Mouse (Mus musculus): ENCODE results near the gene Wbp1.

DNA sequence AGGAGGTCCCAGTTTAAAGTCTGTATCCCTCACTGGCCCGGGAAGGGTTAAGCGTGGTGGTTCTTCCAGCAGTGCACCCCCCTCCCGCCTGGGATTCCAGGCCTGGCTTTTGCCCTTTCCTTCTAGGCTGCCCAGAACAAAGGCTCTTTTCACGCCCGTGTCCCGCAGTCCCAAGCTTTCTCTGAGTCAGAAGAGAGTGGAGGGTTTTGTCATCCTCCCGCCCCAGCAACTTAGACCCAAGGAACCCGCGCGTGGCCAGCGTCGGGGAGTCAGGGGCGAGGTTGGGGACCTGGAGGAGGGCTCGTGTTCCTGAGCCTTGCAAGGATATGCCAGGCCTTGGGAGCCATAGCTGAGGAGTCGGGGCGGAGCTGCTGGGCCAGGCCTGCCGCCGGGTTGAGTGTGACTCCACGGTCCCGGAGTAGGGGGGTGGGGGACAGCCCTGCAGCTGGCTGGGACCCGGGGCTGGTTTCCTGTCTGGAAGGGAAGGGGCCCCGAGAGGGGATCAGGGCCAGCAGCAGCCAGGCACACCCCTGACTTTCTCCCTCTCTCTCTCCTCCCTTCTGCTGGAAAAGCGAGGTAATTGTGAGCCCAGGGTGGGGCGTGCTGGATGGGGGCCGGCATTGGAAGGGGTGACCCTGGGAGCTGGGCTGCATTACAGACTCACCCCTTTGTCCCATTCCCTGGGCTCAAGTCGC, 15.7 kb upstream of the Wbp1 start:
- no peak for TF ChIP-seq CTCF (IDR thresholded peaks at IDR 0.05; ENCODE audit: borderline replicate concordance, insufficient read depth, low read depth, low read length)
- TF ChIP-seq POLR2A (IDR thresholded peaks at IDR 0.05; ENCODE audit: borderline replicate concordance, insufficient read depth, low read length) = no peak
